Mouse (Mus musculus): ENCODE measurements at regions not wholly inside any gene's neighbourhood (a gene's known extent, or its start where the extent isn't known, plus 50 kb on each side); places are given as distances from the start of the nearest gene placed in this dataset.
"Not testable (repeated sequence)": the region's sequence is repeated elsewhere in the genome, so short reads cannot be mapped to it uniquely, and the experiment has no call there.

DNA sequence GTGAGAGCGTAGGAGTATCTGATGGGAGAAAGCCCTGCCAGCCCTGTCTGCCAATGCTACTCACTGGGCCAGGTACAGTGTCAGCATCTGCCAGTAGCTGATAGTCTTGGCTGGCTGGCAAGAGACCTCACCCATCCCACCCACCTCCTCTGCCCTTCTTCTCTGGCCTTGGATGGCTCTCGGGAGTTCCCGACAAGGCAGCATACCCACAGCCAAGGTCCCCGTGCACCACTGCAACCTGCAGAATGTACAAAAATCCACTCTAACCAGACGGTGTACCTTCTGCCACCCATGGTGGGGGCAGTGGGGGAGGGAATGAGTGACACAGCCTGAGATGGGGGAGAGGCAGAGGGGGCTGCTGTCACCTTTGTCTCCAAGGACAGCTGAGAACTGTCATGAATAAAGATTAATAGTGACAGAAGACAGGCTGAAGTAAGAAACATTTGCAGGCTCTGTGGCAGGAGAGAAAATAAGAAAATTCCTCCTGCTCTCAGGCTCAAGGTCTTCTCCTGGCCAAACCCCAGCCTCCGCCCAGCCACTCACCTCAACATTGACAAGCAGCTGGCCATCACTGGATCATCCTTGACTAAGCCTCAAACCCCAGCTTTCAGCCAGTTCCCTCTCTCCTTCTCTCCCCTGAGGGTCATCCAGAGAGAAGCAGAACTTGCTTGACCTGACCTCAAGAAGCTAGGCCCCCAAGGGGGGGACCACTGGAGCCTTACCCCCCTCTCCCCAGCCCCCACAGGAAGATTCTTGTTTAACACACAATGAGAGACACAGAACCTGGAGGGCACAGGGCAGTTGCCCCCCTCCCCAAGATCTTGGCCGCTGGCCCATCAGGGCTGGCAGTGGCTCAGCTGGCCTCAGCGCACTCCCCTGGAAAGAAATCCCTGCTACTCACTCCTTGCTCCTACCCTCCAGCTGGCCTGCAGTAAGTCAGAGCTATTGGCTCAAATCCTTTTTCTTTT lies 73.7 kb downstream of the Cpn2 start:
- no peak for DNase-seq (ENCODE audit: low spot score)

DNA sequence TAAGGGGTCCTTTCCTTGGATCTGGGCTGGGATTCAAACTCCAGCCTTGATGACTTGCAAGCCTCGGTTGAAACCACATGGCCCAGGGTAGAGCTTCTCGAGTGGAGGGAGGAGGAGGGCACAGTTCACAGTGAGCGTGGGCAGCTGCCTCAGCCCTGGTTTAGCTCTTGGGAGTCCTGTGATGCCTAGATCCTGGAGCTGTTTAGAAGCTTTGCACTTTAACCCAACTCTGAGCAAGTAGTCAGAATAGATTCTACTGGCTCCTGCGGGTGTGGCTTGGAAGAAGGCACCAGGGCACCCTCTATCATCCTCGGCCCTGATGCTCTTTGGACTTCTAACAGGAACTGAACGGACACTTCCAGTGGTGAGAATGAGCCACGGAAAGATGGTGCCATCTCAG lies 72.5 kb downstream of the Cpn2 start:
- no peak for DNase-seq (ENCODE audit: low spot score)

DNA sequence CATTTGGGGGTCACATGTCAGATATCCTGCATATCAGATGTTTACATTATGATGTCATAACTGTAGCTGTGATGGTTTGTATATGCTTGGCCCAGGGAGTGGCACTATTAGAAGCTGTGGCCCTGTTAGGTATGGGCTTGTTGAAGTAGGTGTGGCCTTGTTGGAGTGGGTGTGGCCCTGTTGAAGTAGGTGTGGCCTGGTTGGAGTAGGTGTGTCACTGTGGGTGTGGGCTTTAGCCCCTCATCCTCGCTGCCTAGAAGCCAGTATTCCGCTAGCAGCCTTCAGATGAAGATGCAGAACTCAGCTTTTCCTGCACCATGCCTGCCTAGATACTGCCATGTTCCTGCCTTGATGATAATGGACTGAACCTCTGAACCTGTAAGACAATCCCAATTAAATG lies 71.4 kb downstream of the Cpn2 start:
- not testable (repeated sequence) for DNase-seq (ENCODE audit: low spot score)

DNA sequence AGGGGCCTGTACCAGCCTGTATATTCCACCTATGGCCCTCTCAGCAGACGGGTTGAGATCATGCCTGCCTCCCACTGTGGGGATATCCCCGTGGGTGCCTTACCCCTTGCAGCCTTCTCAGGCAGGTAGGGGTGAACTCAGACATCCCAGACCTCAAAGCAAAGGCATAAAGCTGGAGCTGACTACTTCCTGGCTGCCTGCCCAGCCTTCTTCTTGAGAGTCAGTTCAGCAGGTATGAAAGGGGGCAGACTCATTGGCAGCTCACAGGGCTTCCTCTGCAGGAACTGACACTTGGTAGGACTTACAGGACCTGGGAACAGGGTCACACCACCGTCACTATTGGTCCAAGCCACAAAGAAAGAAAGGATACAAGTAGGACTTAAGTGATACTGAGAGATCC lies 69.9 kb downstream of the Cpn2 start:
- DNase-seq (ENCODE audit: low spot score) = no peak

DNA sequence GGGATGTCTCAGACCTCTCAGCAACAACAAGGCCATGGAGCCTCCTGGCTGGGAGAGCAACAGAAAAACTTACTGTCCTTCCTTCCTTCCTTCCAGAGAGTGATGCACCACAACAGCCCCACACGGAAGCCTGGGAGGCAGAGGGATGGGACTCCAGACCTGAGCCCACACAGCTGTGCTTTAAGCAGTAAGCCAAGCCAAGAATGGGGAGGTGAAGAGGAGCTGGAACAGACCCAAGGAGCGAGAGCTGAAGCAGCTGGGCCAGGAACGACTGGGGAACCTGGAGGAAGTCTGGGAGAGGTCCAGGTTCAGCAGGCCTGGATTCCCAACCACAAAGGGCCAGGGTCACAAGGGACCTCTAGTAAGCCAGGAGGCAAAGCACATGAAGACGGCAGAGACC lies 67.5 kb downstream of the Cpn2 start:
- no peak for DNase-seq (ENCODE audit: low spot score)

DNA sequence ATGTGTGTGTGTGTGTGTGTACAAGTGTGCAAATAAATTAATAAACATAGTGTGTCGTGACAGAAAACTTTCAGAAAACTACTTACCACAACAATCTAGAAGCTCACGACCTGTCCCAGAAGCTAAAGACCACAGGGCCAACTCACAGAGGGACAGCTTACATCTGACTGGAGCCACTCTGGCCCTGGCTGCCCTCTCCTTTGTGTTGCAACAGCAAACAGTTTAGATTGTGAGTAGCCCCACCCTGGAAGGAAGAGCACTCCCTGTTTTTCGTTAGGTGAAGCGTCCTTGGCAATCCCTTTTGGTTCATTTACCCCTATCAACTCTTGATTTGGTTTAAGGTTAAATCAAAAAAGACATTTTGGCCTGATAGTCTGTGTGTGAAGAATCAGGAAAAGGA lies 63.2 kb downstream of the Cpn2 start:
- no peak for DNase-seq (ENCODE audit: low spot score)

DNA sequence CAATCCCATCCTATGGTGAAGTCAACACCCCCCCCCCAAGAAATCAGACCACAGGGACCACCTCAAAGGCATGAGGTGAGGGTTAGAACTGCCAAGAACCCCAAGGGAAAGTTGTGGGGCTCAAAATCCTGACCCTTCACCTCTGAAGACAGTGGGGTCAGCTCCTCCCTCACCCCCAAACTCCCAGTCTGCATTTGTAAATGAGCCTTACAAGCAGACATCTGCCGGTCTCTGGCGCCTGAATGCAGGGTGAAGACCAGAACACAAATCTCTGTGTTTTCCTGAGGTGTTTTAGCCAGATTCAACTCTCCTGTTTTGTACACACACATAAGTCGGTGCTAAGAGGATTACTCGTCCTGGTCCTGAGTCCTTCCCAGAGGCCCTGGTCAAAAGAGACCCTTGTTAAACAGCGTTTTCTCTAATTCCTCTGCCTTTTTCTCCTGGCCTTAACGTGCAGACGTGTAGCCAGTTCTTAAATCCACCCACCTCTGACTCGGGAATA lies 61.9 kb downstream of the Cpn2 start:
- peak; percentile 59 for DNase-seq (ENCODE audit: low spot score)

DNA sequence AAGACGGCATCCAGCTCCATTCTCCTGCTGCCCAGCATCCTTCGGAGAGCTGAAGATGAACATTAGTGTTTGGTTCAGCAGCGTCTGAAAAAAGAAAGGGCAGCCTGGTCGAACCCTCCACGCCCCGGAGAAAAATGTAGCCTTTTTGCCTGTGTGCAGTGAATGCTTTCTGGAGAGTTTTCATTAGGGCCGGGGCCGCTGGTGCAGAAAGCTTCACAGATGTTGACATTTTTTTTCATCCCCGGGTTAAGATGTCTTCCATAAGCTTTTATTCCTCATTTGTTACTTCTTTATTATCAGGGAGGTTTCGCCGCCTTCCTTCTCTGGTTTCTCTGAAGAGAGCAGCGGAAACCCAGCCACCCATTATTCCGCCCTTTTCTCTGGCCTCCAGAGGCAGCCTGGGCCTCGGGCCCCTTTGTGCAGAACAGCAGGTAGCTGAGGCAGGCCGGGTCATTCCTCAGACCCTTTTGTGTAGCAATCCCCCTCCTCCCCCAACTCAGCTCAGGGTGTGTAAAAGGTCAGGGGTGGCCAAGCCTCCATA lies 61.4 kb downstream of the Cpn2 start:
- DNase-seq (ENCODE audit: low spot score) = peak; percentile 79

Data from embryo, embryonic 10.5 days (tissue).